27 mouse cellular contexts compared by ENCODE assay signal in the genomic region with DNA sequence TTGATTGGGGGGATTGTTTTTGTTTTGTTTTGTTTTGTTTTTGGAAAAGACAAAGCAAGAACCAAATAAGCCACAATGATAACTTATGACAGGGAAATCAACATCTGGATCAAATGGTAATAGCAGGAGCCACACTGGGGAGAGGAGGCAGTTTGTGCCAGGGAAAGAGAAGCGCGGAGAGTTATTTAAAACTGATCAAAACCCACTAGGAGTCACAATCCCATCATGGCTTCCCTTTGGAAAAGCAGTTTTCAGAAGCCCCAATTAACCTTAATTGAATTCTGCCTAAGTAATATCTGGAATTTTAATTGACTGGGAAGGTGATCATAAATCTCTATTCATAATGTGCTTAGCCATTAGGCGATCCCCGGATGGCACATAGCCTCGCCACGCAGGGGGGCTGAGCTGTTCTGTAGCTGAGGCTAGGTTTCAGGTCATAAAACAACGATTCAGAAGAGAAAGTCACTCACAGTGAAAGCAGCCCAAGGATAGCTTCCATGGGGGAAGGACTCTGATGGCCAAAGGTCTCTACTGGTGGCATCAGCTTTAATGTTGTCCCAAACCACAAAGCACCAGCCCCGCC.
A peak's percentile ranks its signal among the peaks of the same experiment; 100 is the strongest.
DNase-seq lines count a peak whose midpoint lies in the region; ATAC-seq lines count a peak whose summit lies in the region.
"Had no signal": no experiment of that assay in that cellular context is flagged by ENCODE, and none has a peak within 500 bp of the region (broad histone marks: within the 10 kb centered on the region; RNA-seq: fewer than 3 reads in every experiment).

No protein-coding gene starts in this region.

- DNase-seq in hindbrain, embryonic 14.5 days (ENCODE audit: low spot score), result no peak
- DNase-seq in neural tube, embryonic 10.5 days (ENCODE audit: extremely low spot score, low spot score), result no peak
- no peak for DNase-seq in spleen, postnatal 36 days (ENCODE audit: low spot score in 2 of 2)
- DNase-seq in right cerebral cortex, adult 2 months (ENCODE audit: low spot score in 2 of 2), result no peak
- DNase-seq: adrenal gland, adult 2 months; adrenal gland, postnatal 36 days; cerebellum, adult 2 months; cerebellum, postnatal 14 days; gastrocnemius, postnatal 25 days; heart, adult 11 months; kidney, adult 9 months; kidney, postnatal 10 days; layer of hippocampus, adult 9-11 months; lung, embryonic 14.5 days; lung, postnatal 14 days; thymus, postnatal 4 days had no signal

- no peak overlapping the region for H3K4me2 ChIP-seq in hindbrain, embryonic 14.5 days (replicated peaks)
- no peak overlapping the region for H3K4me2 ChIP-seq in hindbrain, embryonic 12.5 days (replicated peaks)
- H3K4me2 ChIP-seq in neural tube, embryonic 12.5 days (replicated peaks), result no peak overlapping the region
- H3K4me2 ChIP-seq in neural tube, embryonic 15.5 days, result no peak overlapping the region
- H3K4me2 ChIP-seq: forebrain, embryonic 13.5 days; heart, embryonic 15.5 days; limb, embryonic 12.5 days; liver, embryonic 15.5 days; lung, embryonic 14.5 days had no signal

- H3K27me3 ChIP-seq in hindbrain, embryonic 14.5 days (ENCODE audit: control insufficient read depth, insufficient read depth, low read length), result no peaks in the 10 kb centered on the region
- H3K27me3 ChIP-seq in hindbrain, embryonic 12.5 days, result no peaks in the 10 kb centered on the region
- no peaks in the 10 kb centered on the region for H3K27me3 ChIP-seq in neural tube, embryonic 12.5 days (replicated peaks)
- H3K27me3 ChIP-seq in neural tube, embryonic 15.5 days (replicated peaks), result no peaks in the 10 kb centered on the region
- H3K27me3 ChIP-seq: forebrain, embryonic 13.5 days; heart, embryonic 15.5 days; limb, embryonic 12.5 days; liver, embryonic 15.5 days had no signal

- ATAC-seq in hindbrain, embryonic 14.5 days (ENCODE audit: low FRiP score), result peak; percentile 67; the same call in 1 of the 2 replicates
- ATAC-seq in hindbrain, embryonic 12.5 days (ENCODE audit: low FRiP score), result no peak
- ATAC-seq in neural tube, embryonic 12.5 days (ENCODE audit: low FRiP score, low read depth), result peak; percentile 58; the same call in 1 of the 2 replicates
- ATAC-seq in neural tube, embryonic 15.5 days (ENCODE audit: low FRiP score), result peak; percentile 58; the same call in 1 of the 2 replicates
- ATAC-seq: CD4-positive, CD25-positive, alpha-beta regulatory T cell, adult 4 months; forebrain, embryonic 13.5 days; intestine, postnatal 0 days had no signal

- peak overlapping the region; percentile 6; the same call in 1 of the 2 replicates for H3K27ac ChIP-seq in hindbrain, embryonic 14.5 days
- no peak overlapping the region for H3K27ac ChIP-seq in hindbrain, embryonic 12.5 days
- no peak overlapping the region for H3K27ac ChIP-seq in neural tube, embryonic 12.5 days
- H3K27ac ChIP-seq in neural tube, embryonic 15.5 days (replicated peaks), result no peak overlapping the region
- H3K27ac ChIP-seq: forebrain, embryonic 13.5 days; heart, embryonic 10.5 days; heart, embryonic 15.5 days; limb, embryonic 12.5 days; liver, embryonic 15.5 days had no signal

- no peaks in the 10 kb centered on the region for H3K36me3 ChIP-seq in hindbrain, embryonic 14.5 days (replicated peaks; ENCODE audit: control insufficient read depth, insufficient read depth)
- H3K36me3 ChIP-seq in hindbrain, embryonic 12.5 days, result no peaks in the 10 kb centered on the region
- H3K36me3 ChIP-seq in neural tube, embryonic 12.5 days, result no peaks in the 10 kb centered on the region
- H3K36me3 ChIP-seq in neural tube, embryonic 15.5 days, result no peaks in the 10 kb centered on the region
- H3K36me3 ChIP-seq: heart, embryonic 10.5 days; heart, embryonic 15.5 days; limb, embryonic 12.5 days; liver, embryonic 15.5 days had no signal

- H3K4me1 ChIP-seq in hindbrain, embryonic 14.5 days (replicated peaks; ENCODE audit: control insufficient read depth, insufficient read depth, low read length), result peaks cover 4% of the 10 kb centered on the region; the same call in 1 of the 2 replicates
- peaks cover 3% of the 10 kb centered on the region; the same call in 1 of the 2 replicates for H3K4me1 ChIP-seq in hindbrain, embryonic 12.5 days
- no peaks in the 10 kb centered on the region for H3K4me1 ChIP-seq in neural tube, embryonic 12.5 days
- H3K4me1 ChIP-seq in neural tube, embryonic 15.5 days, result peaks cover 11% of the 10 kb centered on the region
- H3K4me1 ChIP-seq: heart, embryonic 10.5 days; heart, embryonic 15.5 days; liver, embryonic 15.5 days had no signal

- H3K4me3 ChIP-seq in hindbrain, embryonic 14.5 days (replicated peaks; ENCODE audit: low read length), result no peak overlapping the region
- H3K4me3 ChIP-seq in hindbrain, embryonic 12.5 days, result no peak overlapping the region
- H3K4me3 ChIP-seq in neural tube, embryonic 12.5 days, result no peak overlapping the region
- H3K4me3 ChIP-seq in neural tube, embryonic 15.5 days (replicated peaks), result no peak overlapping the region
- H3K4me3 ChIP-seq: erythroblast, embryonic 14.5 days; forebrain, embryonic 13.5 days; heart, embryonic 10.5 days; heart, embryonic 15.5 days; limb, embryonic 12.5 days; liver, embryonic 15.5 days had no signal

- WGBS in hindbrain, embryonic 14.5 days, result 61% methylated on average over 8 of the region's 8 CpGs
- WGBS in hindbrain, embryonic 12.5 days, result 73% methylated on average over 7 of the region's 8 CpGs
- 49% methylated on average over 7 of the region's 8 CpGs for WGBS in neural tube, embryonic 12.5 days
- whole genome bisulfite sequencing in neural tube, embryonic 15.5 days, result 22% methylated on average over 7 of the region's 8 CpGs

- H3K9ac ChIP-seq in hindbrain, embryonic 14.5 days, result no peak overlapping the region
- no peak overlapping the region for H3K9ac ChIP-seq in hindbrain, embryonic 12.5 days
- no peak overlapping the region for H3K9ac ChIP-seq in neural tube, embryonic 12.5 days
- H3K9ac ChIP-seq in neural tube, embryonic 15.5 days (replicated peaks), result no peak overlapping the region
- H3K9ac ChIP-seq: forebrain, embryonic 13.5 days; heart, embryonic 15.5 days; limb, embryonic 12.5 days; liver, embryonic 15.5 days; lung, embryonic 14.5 days had no signal

- H3K9me3 ChIP-seq in hindbrain, embryonic 14.5 days (ENCODE audit: control insufficient read depth, low read length), result no peaks in the 10 kb centered on the region
- no peaks in the 10 kb centered on the region for H3K9me3 ChIP-seq in hindbrain, embryonic 12.5 days (replicated peaks)
- no peaks in the 10 kb centered on the region for H3K9me3 ChIP-seq in neural tube, embryonic 12.5 days
- no peaks in the 10 kb centered on the region for H3K9me3 ChIP-seq in neural tube, embryonic 15.5 days (replicated peaks)
- H3K9me3 ChIP-seq: forebrain, embryonic 13.5 days; heart, embryonic 10.5 days; heart, embryonic 15.5 days; liver, embryonic 15.5 days had no signal
